Mouse (Mus musculus): ENCODE measurements around the gene Terb1.

- TF ChIP-seq CTCF (IDR thresholded peaks at IDR 0.05; ENCODE audit: insufficient read depth, low read depth, low read length) (no peak), POLR2A (IDR thresholded peaks at IDR 0.05; ENCODE audit: insufficient read depth, low read depth, low read length) (no peak)
Measured at GRCm38 (mm10) chr8:104509061-104510006, at the start of gene Terb1.

Measured in olfactory bulb, adult 2 months (tissue).